Mouse (Mus musculus) heart, embryonic 15.5 days (tissue): ENCODE results near the gene Syn3. TPM values are rescaled to one million over a fixed set of nuclear protein-coding genes. Genes with fewer than 3 reads are reported as not detected.

Experiments
- ATAC-seq: fragments of 200-750 bp; cut with Nextera tagmentation; replicated peaks from 2 replicates; pipeline ENCODE4 v1.8.0; 2017; ENCODE audit warnings: low read depth, moderate TSS enrichment; ENCODE audit not compliant: insufficient number of reproducible peaks, insufficient read depth, low FRiP score
- H3K27ac ChIP-seq: fragments of 300-500 bp; sonication (generic); 2 replicates; pipeline ENCODE4 v1.5.1; 2015; ENCODE audit warnings: mild to moderate bottlenecking, inconsistent platforms
- H3K27me3 ChIP-seq: fragments of 300-500 bp; sonication (generic); 2 replicates; pipeline ENCODE4 v1.6.1; 2015; ENCODE audit warnings: inconsistent platforms
- H3K36me3 ChIP-seq: fragments of 300-500 bp; sonication (generic); 2 replicates; pipeline ENCODE4 v1.6.1; 2015; ENCODE audit warnings: mild to moderate bottlenecking, inconsistent platforms
- H3K4me1 ChIP-seq: fragments of 300-500 bp; sonication (generic); replicated peaks from 2 replicates; pipeline ENCODE4 v1.6.1; 2015; ENCODE audit warnings: inconsistent platforms
- H3K4me2 ChIP-seq: fragments of 300-500 bp; sonication (generic); 2 replicates; pipeline ENCODE4 v1.6.1; 2015; ENCODE audit warnings: inconsistent platforms, mild to moderate bottlenecking, moderate library complexity
- H3K4me3 ChIP-seq: fragments of 300-500 bp; sonication (generic); 2 replicates; pipeline ENCODE4 v1.5.1; 2015; ENCODE audit warnings: mild to moderate bottlenecking, inconsistent platforms
- H3K9ac ChIP-seq: fragments of 300-500 bp; sonication (generic); 2 replicates; pipeline ENCODE4 v1.6.1; 2015; ENCODE audit warnings: mild to moderate bottlenecking, inconsistent platforms
- H3K9me3 ChIP-seq: fragments of 300-500 bp; sonication (generic); replicated peaks from 2 replicates; pipeline ENCODE4 v1.6.1; 2016; ENCODE audit warnings: inconsistent platforms
- WGBS: fragments of 180-500 bp; shearing (Covaris S2); methylation state at CpG from one replicate; pipeline ENCODE4 v1.1.7; 2015; ENCODE audit warnings: mixed read lengths; 5-methylcytosine and 5-hydroxymethylcytosine counted together
- polyA plus RNA-seq: library from polyadenylated mRNA; unstranded; fragments of >200 nt; fragmentation: Nextera tagmentation; extraction: Ambion mirVana; gene quantifications from 2 replicates; pipeline ENCODE4 v1.2.1, GENCODE M21; 2015

Gene Syn3
- polyA plus RNA-seq, 1 experiment from 2014 or later = 0.82 TPM

GRCm38 (mm10) chr10:86270254-86270653 lies 228.4 kb downstream of the Syn3 start:
- H3K9me3 ChIP-seq = no peaks in the 10 kb centered on the region
- ATAC-seq = no peak
- H3K27me3 ChIP-seq = no peaks in the 10 kb centered on the region
- H3K4me1 ChIP-seq = peaks cover 10% of the 10 kb centered on the region; the same call in 1 of the 2 replicates
- H3K27ac ChIP-seq = no peak overlapping the region
- H3K4me2 ChIP-seq = no peak overlapping the region
- WGBS = 21% methylated on average over 3 of the region's 3 CpGs
- H3K9ac ChIP-seq = no peak overlapping the region
- H3K4me3 ChIP-seq = no peak overlapping the region
- H3K36me3 ChIP-seq = no peaks in the 10 kb centered on the region

GRCm38 (mm10) chr10:86264618-86265017 lies 234.1 kb downstream of the Syn3 start:
- Histone ChIP-seq H3K27ac (no peak overlapping the region), H3K36me3 (no peaks in the 10 kb centered on the region), H3K4me3 (no peak overlapping the region), H3K9ac (no peak overlapping the region), H3K27me3 (no peaks in the 10 kb centered on the region), H3K4me2 (no peak overlapping the region), H3K9me3 (no peaks in the 10 kb centered on the region), H3K4me1 (no peaks in the 10 kb centered on the region)
- WGBS = 62% methylated on average over 9 of the region's 9 CpGs
- no peak for ATAC-seq

- Histone ChIP-seq H3K9me3 (no peaks in the 10 kb centered on the region), H3K27ac (no peak overlapping the region), H3K4me3 (no peak overlapping the region), H3K4me2 (no peak overlapping the region), H3K4me1 (no peaks in the 10 kb centered on the region), H3K27me3 (no peaks in the 10 kb centered on the region), H3K36me3 (no peaks in the 10 kb centered on the region), H3K9ac (no peak overlapping the region)
- WGBS = 83% methylated on average over 2 of the region's 2 CpGs
- no peak for ATAC-seq
Measured at GRCm38 (mm10) chr10:86261725-86262124, 237.0 kb downstream of the Syn3 start.

- Histone ChIP-seq H3K27ac (no peak overlapping the region), H3K9ac (no peak overlapping the region), H3K9me3 (no peaks in the 10 kb centered on the region), H3K4me1 (no peaks in the 10 kb centered on the region), H3K4me2 (no peak overlapping the region), H3K4me3 (no peak overlapping the region), H3K27me3 (no peaks in the 10 kb centered on the region), H3K36me3 (no peaks in the 10 kb centered on the region)
- no peak for ATAC-seq
- WGBS = 80% methylated on average over 3 of the region's 3 CpGs
Measured at GRCm38 (mm10) chr10:86258992-86259391, 239.7 kb downstream of the Syn3 start.

- Histone ChIP-seq H3K4me2 (no peak overlapping the region), H3K4me3 (no peak overlapping the region), H3K9me3 (no peaks in the 10 kb centered on the region), H3K9ac (no peak overlapping the region), H3K4me1 (no peaks in the 10 kb centered on the region), H3K27me3 (no peaks in the 10 kb centered on the region), H3K27ac (no peak overlapping the region), H3K36me3 (no peaks in the 10 kb centered on the region)
- 79% methylated on average over 4 of the region's 4 CpGs for WGBS
- no peak for ATAC-seq
Measured at GRCm38 (mm10) chr10:86258046-86258445, 240.7 kb downstream of the Syn3 start.

- no peak overlapping the region for H3K9ac ChIP-seq
- 66% methylated on average over 3 of the region's 3 CpGs for WGBS
- H3K9me3 ChIP-seq = no peaks in the 10 kb centered on the region
- no peak overlapping the region for H3K4me2 ChIP-seq
- no peaks in the 10 kb centered on the region for H3K4me1 ChIP-seq
- no peak overlapping the region for H3K4me3 ChIP-seq
- no peak overlapping the region for H3K27ac ChIP-seq
- no peaks in the 10 kb centered on the region for H3K36me3 ChIP-seq
- no peak for ATAC-seq
- no peaks in the 10 kb centered on the region for H3K27me3 ChIP-seq
Measured at GRCm38 (mm10) chr10:86257045-86257444, 241.7 kb downstream of the Syn3 start.

- Histone ChIP-seq H3K27me3 (no peaks in the 10 kb centered on the region), H3K4me2 (no peak overlapping the region), H3K4me1 (no peaks in the 10 kb centered on the region), H3K27ac (no peak overlapping the region), H3K36me3 (no peaks in the 10 kb centered on the region), H3K4me3 (no peak overlapping the region), H3K9me3 (no peaks in the 10 kb centered on the region), H3K9ac (no peak overlapping the region)
- 61% methylated on average over 4 of the region's 4 CpGs for WGBS
- no peak for ATAC-seq
Measured at GRCm38 (mm10) chr10:86256221-86256620, 242.5 kb downstream of the Syn3 start.

GRCm38 (mm10) chr10:86250149-86250922 lies 248.4 kb downstream of the Syn3 start:
- H3K4me1 ChIP-seq = no peaks in the 10 kb centered on the region
- H3K4me2 ChIP-seq = no peak overlapping the region
- WGBS = 60% methylated on average over 7 of the region's 7 CpGs
- no peaks in the 10 kb centered on the region for H3K36me3 ChIP-seq
- H3K9ac ChIP-seq = no peak overlapping the region
- no peaks in the 10 kb centered on the region for H3K27me3 ChIP-seq
- no peak for ATAC-seq
- H3K27ac ChIP-seq = no peak overlapping the region
- no peaks in the 10 kb centered on the region for H3K9me3 ChIP-seq
- no peak overlapping the region for H3K4me3 ChIP-seq

GRCm38 (mm10) chr10:86249283-86249682 lies 249.4 kb downstream of the Syn3 start:
- Histone ChIP-seq H3K4me3 (no peak overlapping the region), H3K27me3 (no peaks in the 10 kb centered on the region), H3K27ac (no peak overlapping the region), H3K9ac (no peak overlapping the region), H3K4me2 (no peak overlapping the region), H3K4me1 (no peaks in the 10 kb centered on the region), H3K36me3 (no peaks in the 10 kb centered on the region), H3K9me3 (no peaks in the 10 kb centered on the region)
- WGBS = 63% methylated on average over 1 of the region's 1 CpGs
- ATAC-seq = no peak

- no peak overlapping the region for H3K4me2 ChIP-seq
- H3K27ac ChIP-seq = no peak overlapping the region
- 86% methylated on average over 3 of the region's 3 CpGs for WGBS
- no peak overlapping the region for H3K4me3 ChIP-seq
- H3K9me3 ChIP-seq = no peaks in the 10 kb centered on the region
- no peak for ATAC-seq
- no peaks in the 10 kb centered on the region for H3K36me3 ChIP-seq
- no peaks in the 10 kb centered on the region for H3K4me1 ChIP-seq
- H3K27me3 ChIP-seq = no peaks in the 10 kb centered on the region
- H3K9ac ChIP-seq = no peak overlapping the region
Measured at GRCm38 (mm10) chr10:86248807-86249206, 249.9 kb downstream of the Syn3 start.

- Histone ChIP-seq H3K4me2 (no peak overlapping the region), H3K9me3 (no peaks in the 10 kb centered on the region)
- 82% methylated on average over 10 of the region's 10 CpGs for WGBS
Measured at GRCm38 (mm10) chr10:86248131-86248740, 250.5 kb downstream of the Syn3 start.

GRCm38 (mm10) chr10:86245396-86245795 lies 253.3 kb downstream of the Syn3 start:
- no peaks in the 10 kb centered on the region for H3K9me3 ChIP-seq
- no peak overlapping the region for H3K27ac ChIP-seq
- no peak overlapping the region for H3K4me3 ChIP-seq
- H3K9ac ChIP-seq = no peak overlapping the region
- no peaks in the 10 kb centered on the region for H3K4me1 ChIP-seq
- ATAC-seq = no peak
- 78% methylated on average over 7 of the region's 7 CpGs for WGBS
- no peaks in the 10 kb centered on the region for H3K27me3 ChIP-seq
- no peak overlapping the region for H3K4me2 ChIP-seq
- H3K36me3 ChIP-seq = no peaks in the 10 kb centered on the region

More at GRCm38 (mm10) chr10:86248131-86248740, 250.5 kb downstream of the Syn3 start:
- Histone ChIP-seq H3K4me3 (no peak overlapping the region), H3K27me3 (no peaks in the 10 kb centered on the region), H3K9ac (no peak overlapping the region), H3K36me3 (no peaks in the 10 kb centered on the region), H3K4me1 (no peaks in the 10 kb centered on the region), H3K27ac (no peak overlapping the region)
- ATAC-seq = no peak
